Mouse (Mus musculus) CH12.LX (cell line): Measurements from ENCODE around the gene Ccdc85b. TPM values are rescaled to one million over a fixed set of nuclear protein-coding genes. Genes with fewer than 3 reads are reported as not detected.

Experiments used
- DNase-seq: peaks from one replicate; pipeline ENCODE4 v3.0.0-alpha.2; 2013; ENCODE audit errors: extremely low read depth
- H3K27ac ChIP-seq: 2 replicates; pipeline ENCODE4 v1.5.1; 2012; ENCODE audit warnings: low read depth, mild to moderate bottlenecking, control low read depth, moderate library complexity; ENCODE audit not compliant: insufficient read depth
- H3K27me3 ChIP-seq: replicated peaks from 2 replicates; pipeline ENCODE3; 2012; ENCODE audit warnings: inconsistent platforms
- H3K36me3 ChIP-seq, 2 experiments: replicated peaks in 1 of 2; 2 replicates each; pipeline versions ENCODE3 to v1.6.1; 2012; ENCODE audit warnings: inconsistent platforms in 1 of 2, low read length in 1 of 2, mild to moderate bottlenecking in 1 of 2, mixed read lengths in 1 of 2, moderate library complexity in 1 of 2; ENCODE audit not compliant: control insufficient read depth in 1 of 2, insufficient read depth in 1 of 2
- H3K4me1 ChIP-seq, 2 experiments: 2 replicates each; pipeline ENCODE4 v1.6.1; 2012; ENCODE audit warnings: inconsistent platforms in 1 of 2, moderate library complexity in 1 of 2; ENCODE audit not compliant: insufficient read depth in 2 of 2, control insufficient read depth in 1 of 2
- H3K4me2 ChIP-seq: 2 replicates; pipeline ENCODE4 v1.6.1; 2012; ENCODE audit warnings: low read depth, mild to moderate bottlenecking, control low read depth; ENCODE audit not compliant: poor library complexity, insufficient read depth, severe bottlenecking
- H3K4me3 ChIP-seq, 3 experiments: fragments of 150-350 bp in 1 of 3; sonication (generic) in 1 of 3; replicated peaks in 1 of 3; 2 replicates each; pipeline versions ENCODE3 to v1.5.1; 2011 to 2012; ENCODE audit warnings: low read depth in 2 of 3, low read length in 2 of 3, mild to moderate bottlenecking in 2 of 3, moderate library complexity in 2 of 3, control low read depth in 1 of 3, improper control_type of control experiment in 1 of 3, inconsistent platforms in 1 of 3, mixed read lengths in 1 of 3; ENCODE audit not compliant: poor library complexity in 1 of 3
- H3K79me2 ChIP-seq: replicated peaks from 2 replicates; pipeline ENCODE4 v1.6.1; 2012; ENCODE audit warnings: mild to moderate bottlenecking, moderate library complexity; ENCODE audit not compliant: control insufficient read depth, poor library complexity, insufficient read depth, severe bottlenecking; ENCODE audit errors: extremely low read depth
- H3K9ac ChIP-seq: 2 replicates; pipeline ENCODE4 v1.6.1; 2012; ENCODE audit warnings: low read depth, mild to moderate bottlenecking, control low read depth, moderate library complexity; ENCODE audit not compliant: insufficient read depth
- H3K9me3 ChIP-seq: replicated peaks from 2 replicates; pipeline ENCODE3; 2012; ENCODE audit warnings: low read length, inconsistent platforms, mixed read lengths
- CHD1 ChIP-seq: IDR thresholded peaks from 2 replicates; pipeline ENCODE4 v1.6.1; 2012; ENCODE audit warnings: low read depth, low read length, improper control_type of control experiment, inconsistent platforms
- CHD2 ChIP-seq: IDR thresholded peaks from 2 replicates; pipeline ENCODE4 v1.6.1; 2011; ENCODE audit warnings: low read length, improper control_type of control experiment
- ELF1 ChIP-seq: IDR thresholded peaks from 2 replicates; pipeline ENCODE4 v1.6.1; 2014; ENCODE audit warnings: low read depth, mild to moderate bottlenecking, inconsistent platforms, low read length, improper control_type of control experiment
- EP300 ChIP-seq: IDR thresholded peaks from 2 replicates; pipeline ENCODE4 v1.6.1; 2011; ENCODE audit warnings: low read length, improper control_type of control experiment
- HCFC1 ChIP-seq: IDR thresholded peaks from 2 replicates; pipeline ENCODE4 v1.6.1; 2012; ENCODE audit warnings: low read depth, mild to moderate bottlenecking, inconsistent platforms, low read length, improper control_type of control experiment
- IRF4 ChIP-seq: IDR thresholded peaks from 2 replicates; pipeline ENCODE4 v1.6.1; 2014; ENCODE audit warnings: low read depth, mild to moderate bottlenecking, inconsistent platforms, low read length, improper control_type of control experiment
- KAT2A ChIP-seq: IDR thresholded peaks from 2 replicates; pipeline ENCODE4 v1.6.1; 2012; ENCODE audit warnings: low read length, improper control_type of control experiment, inconsistent platforms; ENCODE audit not compliant: insufficient replicate concordance
- MAFK ChIP-seq: IDR thresholded peaks from 2 replicates; pipeline ENCODE4 v1.6.1; 2011; ENCODE audit warnings: low read length, improper control_type of control experiment; ENCODE audit not compliant: insufficient replicate concordance
- MAX ChIP-seq: IDR thresholded peaks from 2 replicates; pipeline ENCODE4 v1.6.1; 2011; ENCODE audit warnings: low read length, improper control_type of control experiment
- MAZ ChIP-seq: IDR thresholded peaks from 2 replicates; pipeline ENCODE4 v1.6.1; 2012; ENCODE audit warnings: low read depth, mild to moderate bottlenecking, inconsistent platforms, low read length, improper control_type of control experiment, moderate library complexity
- NRF1 ChIP-seq: IDR thresholded peaks from 2 replicates; pipeline ENCODE4 v1.6.1; 2014; ENCODE audit warnings: low read depth, mild to moderate bottlenecking, inconsistent platforms, low read length, improper control_type of control experiment, moderate library complexity
- POLR2A ChIP-seq: IDR thresholded peaks from 2 replicates; pipeline ENCODE4 v1.6.1; 2011; ENCODE audit warnings: low read depth, mild to moderate bottlenecking, improper control_type of control experiment, low read length
- SMC3 ChIP-seq: IDR thresholded peaks from 2 replicates; pipeline ENCODE4 v1.6.1; 2011; ENCODE audit warnings: low read depth, low read length, improper control_type of control experiment
- TCF12 ChIP-seq: IDR thresholded peaks from 2 replicates; pipeline ENCODE4 v1.6.1; 2014; ENCODE audit warnings: low read depth, mild to moderate bottlenecking, inconsistent platforms, low read length, improper control_type of control experiment
- UBTF ChIP-seq: IDR thresholded peaks from 2 replicates; pipeline ENCODE4 v1.6.1; 2012; ENCODE audit warnings: low read depth, mild to moderate bottlenecking, inconsistent platforms, low read length, improper control_type of control experiment, moderate library complexity
- USF2 ChIP-seq: conservative IDR thresholded peaks from 2 replicates; pipeline ENCODE4 v1.6.1; 2011; ENCODE audit warnings: low read depth, low read length, improper control_type of control experiment
- ZC3H11A ChIP-seq: IDR thresholded peaks from 2 replicates; pipeline ENCODE4 v1.6.1; 2012; ENCODE audit warnings: low read depth, mild to moderate bottlenecking, inconsistent platforms, low read length, improper control_type of control experiment
- dilution Hi-C: fragments of 300-500 bp; cut with MboI; formaldehyde crosslinking; loops from 2 replicates; pipeline ENCODE4 v1.14.3; 2020; ENCODE audit warnings: low sequenced_read_pairs; ENCODE audit not compliant: extremely low pct_unique_long_range_greater_than_20kb, extremely low pct_ligation_motif_present
- in situ Hi-C: fragments of 300-500 bp; cut with MboI; formaldehyde crosslinking; loops from 3 replicates; pipeline ENCODE4 v1.14.3; 2019; ENCODE audit warnings: low sequenced_read_pairs, low pct_ligation_motif_present, low pct_unique_long_range_greater_than_20kb, mixed read lengths
- polyA plus RNA-seq: library from polyadenylated mRNA; unstranded; fragments of >175 nt; gene quantifications from 2 replicates; pipeline ENCODE4 v1.2.1, GENCODE M21; 2012; ENCODE audit warnings: low read depth; ENCODE audit not compliant: insufficient read length
- total RNA-seq, 2 experiments: library from RNA; depleted of rRNA; stranded (reverse); fragments of 300-350 nt in 1 of 2; fragments of >200 nt in 1 of 2; gene quantifications; 2 replicates each; pipeline ENCODE4 v1.2.3; 2012 to 2014

Ccdc85b gene
- total and polyA plus RNA-seq, 3 experiments, result 2.1 to 4.2 (median 4.1) TPM

DNA sequence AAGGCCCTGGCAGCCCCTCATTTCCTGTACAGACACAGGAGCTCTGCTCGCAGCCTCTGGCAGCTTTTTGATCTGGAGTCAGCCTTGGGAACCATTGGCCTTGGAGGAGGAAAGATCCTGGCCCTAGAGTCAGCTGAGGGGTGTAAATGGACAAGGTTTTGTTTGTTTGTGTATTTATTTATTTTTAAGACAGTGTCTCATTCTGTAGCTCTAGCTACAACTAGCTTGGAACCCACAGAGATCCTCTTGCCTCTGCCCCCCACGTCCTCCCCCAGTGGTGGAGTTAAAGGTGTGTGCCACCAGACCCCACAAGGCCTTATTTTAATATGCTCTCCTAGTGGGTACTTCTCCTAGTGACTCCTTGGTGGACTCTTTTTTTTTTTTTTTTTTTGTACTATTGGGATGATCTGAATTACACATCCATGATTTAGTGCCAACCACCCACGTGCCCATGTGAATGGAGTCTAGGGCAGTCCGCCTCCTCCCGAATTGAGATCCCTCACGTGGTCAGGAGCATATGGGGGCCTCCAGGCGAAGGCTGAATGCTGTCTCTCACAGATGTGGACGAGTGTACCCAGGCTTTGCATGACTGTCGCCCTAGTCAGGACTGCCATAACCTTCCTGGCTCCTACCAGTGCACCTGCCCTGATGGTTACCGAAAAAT lies 19.4 kb upstream of the Ccdc85b start:
- dilution Hi-C loops, result no loop called here
- no peak for TF ChIP-seq MAZ
- TF ChIP-seq CHD2, result no peak
- no peak for TF ChIP-seq KAT2A
- TF ChIP-seq USF2, result no peak
- no peak for TF ChIP-seq EP300
- no peak for TF ChIP-seq HCFC1
- TF ChIP-seq MAFK, result no peak
- no peak for TF ChIP-seq IRF4
- H3K4me2 ChIP-seq, result no peak overlapping the region

DNA sequence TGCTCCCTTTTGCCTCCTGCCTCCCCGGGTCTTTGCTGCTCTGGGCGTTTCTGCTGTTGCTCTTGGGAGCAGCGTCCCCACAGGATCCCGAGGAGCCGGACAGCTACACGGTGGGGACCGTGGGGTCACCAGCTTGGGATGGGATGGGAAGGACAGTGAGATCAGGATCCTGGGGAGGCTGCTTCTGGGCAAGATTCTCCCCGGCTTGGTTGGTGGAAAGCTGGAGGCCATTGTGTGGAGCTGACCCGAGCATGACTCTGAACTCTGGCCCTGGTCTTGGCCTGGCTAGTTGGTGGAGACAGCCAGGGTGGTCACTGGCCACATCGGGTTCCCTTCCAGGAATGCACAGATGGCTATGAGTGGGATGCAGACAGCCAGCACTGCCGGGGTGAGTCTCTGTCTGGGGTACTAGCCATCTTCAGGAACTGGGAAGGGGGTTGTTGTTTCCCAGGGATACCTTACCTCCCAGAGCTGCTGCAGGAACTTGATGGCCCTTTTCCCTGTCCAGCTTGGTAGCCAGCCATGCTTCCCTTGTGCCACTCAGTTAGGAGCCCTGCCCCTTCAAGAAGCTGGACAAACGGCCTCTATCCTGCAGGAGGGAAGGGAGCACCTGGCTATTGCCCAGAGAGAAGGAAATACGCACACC lies 17.5 kb upstream of the Ccdc85b start:
- H3K27ac ChIP-seq, result no peak overlapping the region
- no peaks in the 10 kb centered on the region for H3K79me2 ChIP-seq
- H3K9ac ChIP-seq, result no peak overlapping the region
- no peaks in the 10 kb centered on the region for H3K4me1 ChIP-seq
- no peak for DNase-seq
- in situ Hi-C loops (no loop called here), dilution Hi-C loops (no loop called here)
- no peak overlapping the region for H3K4me2 ChIP-seq
- H3K4me3 ChIP-seq, result no peak overlapping the region
- H3K36me3 ChIP-seq, result peaks cover 0 to under 1% of the 10 kb centered on the region in 2 experiments
- H3K27me3 ChIP-seq, result no peaks in the 10 kb centered on the region
- H3K9me3 ChIP-seq, result no peaks in the 10 kb centered on the region
- TF ChIP-seq NRF1, result no peak
- no peak for TF ChIP-seq UBTF
- TF ChIP-seq MAX, result no peak
- no peak for TF ChIP-seq KAT2A
- no peak for TF ChIP-seq ZC3H11A
- no peak for TF ChIP-seq POLR2A
- TF ChIP-seq CHD1, result no peak
- no peak for TF ChIP-seq SMC3
- TF ChIP-seq TCF12, result no peak
- TF ChIP-seq ELF1, result no peak
- TF ChIP-seq EP300, result no peak
- TF ChIP-seq, all 38 proteins: peak for 0

More for the DNA sequence above, 19.4 kb upstream of the Ccdc85b start:
- Histone ChIP-seq H3K4me1 (no peaks in the 10 kb centered on the region), H3K4me3 (no peak overlapping the region), H3K9ac (no peak overlapping the region), H3K27ac (no peak overlapping the region), H3K79me2 (no peaks in the 10 kb centered on the region), H3K27me3 (no peaks in the 10 kb centered on the region), H3K36me3 (peaks cover 0 to 10% of the 10 kb centered on the region in 2 experiments), H3K9me3 (no peaks in the 10 kb centered on the region)
- no peak for DNase-seq
- in situ Hi-C loops, result no loop called here
